Mouse (Mus musculus) T-helper 1 cell (primary cell): ENCODE measurements around the gene Mup3.
"Not testable (repeated sequence)": the region's sequence is repeated elsewhere in the genome, so short reads cannot be mapped to it uniquely, and the experiment has no call there.

ENCODE experiments used
- in situ Hi-C: fragments of 300-600 bp; cut with MboI, MseI; formaldehyde crosslinking; loops from one replicate; pipeline ENCODE4 v1.15.1; 2025; ENCODE audit warnings: high pct_unique_total_duplicates

The Mup3 gene

DNA sequence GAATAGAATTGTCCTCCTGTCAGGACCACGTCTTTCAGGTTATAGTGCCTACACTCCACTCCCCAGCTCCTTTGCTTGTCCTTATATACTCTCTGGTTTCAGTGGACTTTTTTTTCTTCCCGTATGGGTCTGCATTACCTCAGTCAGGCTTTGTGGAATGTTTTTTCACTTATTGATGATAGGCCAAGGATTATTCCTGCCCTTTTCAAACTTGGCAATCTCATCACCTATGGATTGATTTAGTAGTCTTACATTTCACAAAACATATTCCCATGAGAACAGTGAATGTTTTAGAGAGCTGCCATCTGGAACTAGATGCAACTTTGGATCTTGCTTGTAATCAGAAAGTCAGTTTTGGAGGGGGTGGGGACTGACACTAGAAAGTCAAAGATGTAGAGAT is at the start of gene Mup3:
Gene Mup3 (minus strand): TSS at position 102 of the 400 bp plus-strand sequence.
- in situ Hi-C loops: loop anchor here (5.0 kb wide), 1 partner anchor 60 kb away; no protein-coding TSS in a partner anchor

GRCm38 (mm10) chr4:62133706-62134105 is 46.6 kb upstream of the Mup3 start:
- in situ Hi-C loops: no loop called here

DNA sequence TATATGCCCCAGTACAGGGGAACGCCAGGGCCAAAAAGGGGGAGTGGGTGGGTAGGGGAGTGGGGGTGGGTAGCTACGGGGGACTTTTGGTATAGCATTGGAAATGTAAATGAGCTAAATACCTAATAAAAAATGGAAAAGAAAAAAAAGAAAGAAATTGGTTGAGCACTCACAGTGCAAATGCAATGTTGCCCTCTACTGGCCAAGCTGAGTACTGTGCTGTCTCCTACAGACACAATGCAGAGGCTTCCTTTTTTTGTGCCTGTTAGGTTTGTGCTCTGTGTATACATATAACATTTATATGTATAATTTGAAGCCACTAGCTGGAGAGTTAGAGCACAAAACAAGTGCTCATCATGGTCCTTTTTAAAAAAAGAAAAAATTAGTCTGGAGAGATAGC is 16.2 kb upstream of the Mup3 start:
- in situ Hi-C loops: not testable (repeated sequence)

- in situ Hi-C loops: loop anchor here (5.0 kb wide), 1 partner anchor 59 kb away; no protein-coding TSS in a partner anchor
Measured at GRCm38 (mm10) chr4:62087953-62088352, 811 bp upstream of the Mup3 start.

GRCm38 (mm10) chr4:62082755-62083154 is 4.4 kb downstream of the Mup3 start:
- in situ Hi-C loops: no loop called here

DNA sequence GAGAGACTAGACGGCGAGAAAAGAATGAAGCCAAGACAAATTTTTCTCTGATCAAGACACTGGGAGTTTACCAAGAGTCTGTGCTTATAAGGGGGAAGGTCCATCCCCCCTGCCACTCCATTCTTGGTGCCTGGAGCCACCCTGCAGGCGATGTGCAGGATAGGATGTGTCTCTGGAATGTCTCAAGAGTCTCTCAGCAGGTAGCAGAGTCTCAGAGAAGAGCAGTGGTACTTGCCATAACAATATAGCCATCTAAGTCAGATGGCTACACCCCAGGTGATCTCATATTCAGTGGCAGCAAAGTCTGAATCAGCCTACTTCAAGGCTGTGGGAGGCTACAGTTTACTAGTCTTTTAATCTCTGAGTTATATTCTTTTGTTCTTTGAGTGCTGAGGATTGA is 12.0 kb downstream of the Mup3 start:
- in situ Hi-C loops: no loop called here

DNA sequence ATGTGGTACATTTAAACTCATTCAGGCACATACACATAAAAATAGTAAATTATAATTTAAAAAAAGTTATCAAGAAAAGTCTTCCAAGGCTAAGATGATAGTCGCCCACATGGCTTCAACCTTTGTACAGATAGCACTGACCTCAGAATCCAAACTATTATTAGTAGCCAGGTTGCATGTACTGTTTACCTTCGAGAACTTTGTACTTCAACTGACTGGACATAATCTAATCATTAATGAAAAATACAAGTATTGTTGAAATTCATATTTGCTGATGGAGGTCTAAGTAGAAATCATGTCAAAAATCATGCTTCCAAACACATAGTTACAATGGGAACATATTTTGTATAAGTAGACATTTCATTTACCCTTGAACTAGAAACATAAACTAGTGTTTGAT is 32.4 kb downstream of the Mup3 start:
- in situ Hi-C loops: loop anchor here (5.0 kb wide), 1 partner anchor 97 kb away; no protein-coding TSS in a partner anchor

DNA sequence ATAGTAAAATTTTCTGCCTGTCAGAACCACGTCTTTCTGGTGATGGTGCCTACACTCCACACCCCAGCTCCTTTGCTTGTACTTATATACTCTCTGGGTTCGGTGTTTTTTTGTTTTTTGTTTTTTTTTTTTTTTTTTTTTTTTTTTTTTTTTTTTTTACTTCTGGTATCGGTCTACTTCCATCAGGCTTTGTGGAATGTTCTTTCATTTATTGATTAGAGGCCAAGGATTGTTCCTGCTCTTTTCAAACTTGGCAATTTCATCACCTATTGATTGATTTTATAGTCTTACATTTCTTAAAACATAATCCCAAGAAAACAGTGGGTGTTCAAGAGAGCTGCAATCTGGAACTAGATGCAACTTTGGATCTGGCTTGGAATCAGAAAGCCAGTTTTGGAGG is 33.1 kb downstream of the Mup3 start, which contains the start of gene Mup20:
Gene Mup20 (minus strand): TSS at position 101 of the 400 bp plus-strand sequence.
- in situ Hi-C loops: loop anchor here (5.0 kb wide), 1 partner anchor 97 kb away; no protein-coding TSS in a partner anchor
